Mouse (Mus musculus): Measurements from ENCODE around the gene Nup62. TPM values are rescaled to one million over a fixed set of nuclear protein-coding genes. Genes with fewer than 3 reads are reported as not detected.

Nup62 gene
- 82.6 and 84.9 TPM in 2 replicates for polyA plus RNA-seq (2016; fragmentation: Nextera tagmentation; extraction: Ambion mirVana)

- 0% methylated on average over 62 of the region's 62 CpGs for WGBS (ENCODE audit: insufficient replicate concordance)
- H3K4me3 ChIP-seq: peak within 1 kb of the TSS; percentile 84
- H3K27ac ChIP-seq: peak within 1 kb of the TSS; percentile 97
- H3K36me3 ChIP-seq: peaks cover 51% of the 10 kb centered on the region
- H3K4me2 ChIP-seq: peak within 1 kb of the TSS; percentile 88
- H3K27me3 ChIP-seq (replicated peaks): no peaks in the 10 kb centered on the region
- no peaks in the 10 kb centered on the region for H3K9me3 ChIP-seq (replicated peaks)
- ATAC-seq: peak; percentile 89
- peaks cover 63% of the 10 kb centered on the region for H3K4me1 ChIP-seq
- peak within 1 kb of the TSS; percentile 97 for H3K9ac ChIP-seq
These were observed at the start of gene Nup62, which contains the start of gene Il4i1 for GRCm38 (mm10) chr7:44815721-44816469. Gene Nup62, plus strand, starts transcription at chr7:44816088. Gene Il4i1, plus strand, starts transcription at chr7:44816387.

- Histone ChIP-seq H3K27me3 (replicated peaks) (no peaks in the 10 kb centered on the region), H3K9ac (no peak overlapping the region), H3K4me2 (peak overlapping the region; percentile 54), H3K27ac (peak overlapping the region; percentile 67), H3K4me3 (no peak overlapping the region), H3K4me1 (peaks cover 69% of the 10 kb centered on the region), H3K36me3 (peaks cover 91% of the 10 kb centered on the region), H3K9me3 (replicated peaks) (no peaks in the 10 kb centered on the region)
- WGBS (ENCODE audit: insufficient replicate concordance): 47% methylated on average over 5 of the region's 5 CpGs
- ATAC-seq: peak; percentile 78
These were observed 47.8 kb upstream of the Nup62 start for GRCm38 (mm10) chr7:44768129-44768528.

- Histone ChIP-seq H3K36me3 (peaks cover 92% of the 10 kb centered on the region), H3K4me3 (no peak overlapping the region), H3K9ac (no peak overlapping the region), H3K9me3 (replicated peaks) (no peaks in the 10 kb centered on the region), H3K4me1 (peaks cover 83% of the 10 kb centered on the region), H3K27ac (no peak overlapping the region), H3K4me2 (no peak overlapping the region), H3K27me3 (replicated peaks) (no peaks in the 10 kb centered on the region)
- WGBS (ENCODE audit: insufficient replicate concordance): 21% methylated on average over 6 of the region's 6 CpGs
- ATAC-seq: no peak
These were observed 45.8 kb upstream of the Nup62 start for GRCm38 (mm10) chr7:44770046-44770578.

GRCm38 (mm10) chr7:44772591-44773204 is 43.2 kb upstream of the Nup62 start:
- H3K9me3 ChIP-seq (replicated peaks): no peaks in the 10 kb centered on the region
- peak overlapping the region; percentile 2; the same call in 1 of the 2 replicates for H3K9ac ChIP-seq
- H3K4me2 ChIP-seq: peak overlapping the region; percentile 38
- WGBS (ENCODE audit: insufficient replicate concordance): 46% methylated on average over 8 of the region's 8 CpGs
- H3K4me3 ChIP-seq: no peak overlapping the region
- H3K27ac ChIP-seq: peak overlapping the region; percentile 74
- H3K27me3 ChIP-seq (replicated peaks): no peaks in the 10 kb centered on the region
- H3K4me1 ChIP-seq: peaks cover 85% of the 10 kb centered on the region
- H3K36me3 ChIP-seq: peaks cover 90% of the 10 kb centered on the region
- ATAC-seq: peak; percentile 94

GRCm38 (mm10) chr7:44776849-44777498 is 38.9 kb upstream of the Nup62 start:
- Histone ChIP-seq H3K4me3 (no peak overlapping the region), H3K27ac (peak overlapping the region; percentile 87), H3K27me3 (replicated peaks) (no peaks in the 10 kb centered on the region), H3K36me3 (peaks cover 51% of the 10 kb centered on the region), H3K4me2 (peak overlapping the region; percentile 42), H3K9me3 (replicated peaks) (no peaks in the 10 kb centered on the region), H3K9ac (no peak overlapping the region), H3K4me1 (peaks cover 44% of the 10 kb centered on the region)
- 80% methylated on average over 9 of the region's 9 CpGs for WGBS (ENCODE audit: insufficient replicate concordance)
- ATAC-seq: peak; percentile 48

GRCm38 (mm10) chr7:44780101-44780500 is 35.8 kb upstream of the Nup62 start:
- peaks cover 19% of the 10 kb centered on the region for H3K4me1 ChIP-seq
- peaks cover 27% of the 10 kb centered on the region for H3K36me3 ChIP-seq
- ATAC-seq: no peak
- 74% methylated on average over 8 of the region's 8 CpGs for WGBS (ENCODE audit: insufficient replicate concordance)
- no peak overlapping the region for H3K4me3 ChIP-seq
- H3K27me3 ChIP-seq (replicated peaks): peaks cover 8% of the 10 kb centered on the region; the same call in 1 of the 2 replicates
- no peaks in the 10 kb centered on the region for H3K9me3 ChIP-seq (replicated peaks)
- H3K27ac ChIP-seq: no peak overlapping the region
- no peak overlapping the region for H3K4me2 ChIP-seq
- H3K9ac ChIP-seq: no peak overlapping the region

- no peak for ATAC-seq
- no peaks in the 10 kb centered on the region for H3K4me1 ChIP-seq
- no peak overlapping the region for H3K27ac ChIP-seq
- H3K4me3 ChIP-seq: no peak overlapping the region
- no peaks in the 10 kb centered on the region for H3K36me3 ChIP-seq
- peaks cover 39% of the 10 kb centered on the region for H3K27me3 ChIP-seq (replicated peaks)
- WGBS (ENCODE audit: insufficient replicate concordance): 55% methylated on average over 3 of the region's 3 CpGs
- no peak overlapping the region for H3K4me2 ChIP-seq
- H3K9ac ChIP-seq: no peak overlapping the region
- peaks cover 11% of the 10 kb centered on the region for H3K9me3 ChIP-seq (replicated peaks)
These were observed 26.4 kb upstream of the Nup62 start for GRCm38 (mm10) chr7:44789531-44789930.

- no peak overlapping the region for H3K9ac ChIP-seq
- H3K27ac ChIP-seq: no peak overlapping the region
- WGBS (ENCODE audit: insufficient replicate concordance): 59% methylated on average over 4 of the region's 4 CpGs
- H3K27me3 ChIP-seq (replicated peaks): peaks cover 39% of the 10 kb centered on the region
- ATAC-seq: no peak
- no peaks in the 10 kb centered on the region for H3K36me3 ChIP-seq
- peaks cover 16% of the 10 kb centered on the region for H3K9me3 ChIP-seq (replicated peaks)
- no peaks in the 10 kb centered on the region for H3K4me1 ChIP-seq
- H3K4me3 ChIP-seq: no peak overlapping the region
- H3K4me2 ChIP-seq: no peak overlapping the region
These were observed 25.8 kb upstream of the Nup62 start for GRCm38 (mm10) chr7:44790066-44790465.

GRCm38 (mm10) chr7:44792781-44793180 is 23.1 kb upstream of the Nup62 start:
- peaks cover 30% of the 10 kb centered on the region for H3K27me3 ChIP-seq (replicated peaks)
- no peak for ATAC-seq
- WGBS (ENCODE audit: insufficient replicate concordance): 74% methylated on average over 6 of the region's 6 CpGs

GRCm38 (mm10) chr7:44808927-44809326 is 7.0 kb upstream of the Nup62 start:
- Histone ChIP-seq H3K4me3 (no peak overlapping the region), H3K4me2 (no peak overlapping the region), H3K9me3 (replicated peaks) (no peaks in the 10 kb centered on the region), H3K27ac (no peak overlapping the region), H3K36me3 (peaks cover 23% of the 10 kb centered on the region), H3K9ac (no peak overlapping the region), H3K4me1 (peaks cover 9% of the 10 kb centered on the region; the same call in 1 of the 2 replicates), H3K27me3 (replicated peaks) (peaks cover 16% of the 10 kb centered on the region; the same call in 1 of the 2 replicates)
- 56% methylated on average over 2 of the region's 2 CpGs for WGBS (ENCODE audit: insufficient replicate concordance)
- no peak for ATAC-seq

More at GRCm38 (mm10) chr7:44792781-44793180, 23.1 kb upstream of the Nup62 start:
- H3K4me3 ChIP-seq: no peak overlapping the region
- H3K4me1 ChIP-seq: no peaks in the 10 kb centered on the region
- peaks cover 24% of the 10 kb centered on the region for H3K9me3 ChIP-seq (replicated peaks)
- no peak overlapping the region for H3K4me2 ChIP-seq
- H3K9ac ChIP-seq: no peak overlapping the region
- no peak overlapping the region; the same call in 1 of the 2 replicates for H3K27ac ChIP-seq
- no peaks in the 10 kb centered on the region for H3K36me3 ChIP-seq

GRCm38 (mm10) chr7:44809466-44809865 is 6.4 kb upstream of the Nup62 start:
- Histone ChIP-seq H3K36me3 (peaks cover 28% of the 10 kb centered on the region), H3K4me3 (no peak overlapping the region), H3K27me3 (replicated peaks) (peaks cover 16% of the 10 kb centered on the region; the same call in 1 of the 2 replicates), H3K9me3 (replicated peaks) (no peaks in the 10 kb centered on the region), H3K9ac (no peak overlapping the region), H3K27ac (no peak overlapping the region), H3K4me1 (peaks cover 14% of the 10 kb centered on the region), H3K4me2 (no peak overlapping the region)
- no peak for ATAC-seq
- 66% methylated on average over 3 of the region's 3 CpGs for WGBS (ENCODE audit: insufficient replicate concordance)
